Mouse (Mus musculus): ENCODE measurements around the gene Sp2. TPM values are rescaled to one million over a fixed set of nuclear protein-coding genes. Genes with fewer than 3 reads are reported as not detected.

Sp2 gene
- polyA plus RNA-seq, 1 experiment from 2014 or later = 15.0 TPM

- 26% methylated on average over 8 of the region's 8 CpGs for WGBS
- no peaks in the 10 kb centered on the region for H3K9me3 ChIP-seq (ENCODE audit: control insufficient read depth, low read length)
- no peaks in the 10 kb centered on the region for H3K36me3 ChIP-seq (ENCODE audit: control insufficient read depth, insufficient read depth, low read length)
- no peak overlapping the region for H3K4me3 ChIP-seq (ENCODE audit: control insufficient read depth in 1 of 2, insufficient read depth in 1 of 2, low read depth in 1 of 2, low read length in 2 of 2)
- H3K4me1 ChIP-seq (ENCODE audit: control insufficient read depth in 2 of 2, insufficient read depth in 2 of 2, low read length in 2 of 2) = peaks cover 5 to 16% of the 10 kb centered on the region in 2 experiments; a peak in 3 of 4 replicates
- peaks cover 63% of the 10 kb centered on the region for H3K27me3 ChIP-seq (ENCODE audit: control insufficient read depth, insufficient read depth, low read length)
- H3K9ac ChIP-seq (ENCODE audit: low read length) = no peak overlapping the region
- no peak overlapping the region for H3K4me2 ChIP-seq (ENCODE audit: low read length)
- ATAC-seq (ENCODE audit: insufficient number of reproducible peaks, insufficient read depth, low FRiP score, low read depth) = no peak
- H3K27ac ChIP-seq (replicated peaks in 1 of 2; ENCODE audit: control insufficient read depth in 1 of 2, insufficient read depth in 1 of 2, low read depth in 2 of 2, low read length in 2 of 2) = no peak overlapping the region
Measured at GRCm38 (mm10) chr11:96992722-96993311, 10.1 kb upstream of the Sp2 start.

GRCm38 (mm10) chr11:96991501-96991900 is 8.7 kb upstream of the Sp2 start:
- H3K36me3 ChIP-seq (ENCODE audit: control insufficient read depth, insufficient read depth, low read length) = no peaks in the 10 kb centered on the region
- no peaks in the 10 kb centered on the region for H3K9me3 ChIP-seq (ENCODE audit: control insufficient read depth, low read length)
- no peak overlapping the region for H3K27ac ChIP-seq (replicated peaks in 1 of 2; ENCODE audit: control insufficient read depth in 1 of 2, insufficient read depth in 1 of 2, low read depth in 2 of 2, low read length in 2 of 2)
- no peak for ATAC-seq (ENCODE audit: insufficient number of reproducible peaks, insufficient read depth, low FRiP score, low read depth)
- no peak overlapping the region for H3K4me3 ChIP-seq (ENCODE audit: control insufficient read depth in 1 of 2, insufficient read depth in 1 of 2, low read depth in 1 of 2, low read length in 2 of 2)
- peaks cover 61% of the 10 kb centered on the region for H3K27me3 ChIP-seq (ENCODE audit: control insufficient read depth, insufficient read depth, low read length)
- peaks cover 5 to 12% of the 10 kb centered on the region in 2 experiments; a peak in 3 of 4 replicates for H3K4me1 ChIP-seq (ENCODE audit: control insufficient read depth in 2 of 2, insufficient read depth in 2 of 2, low read length in 2 of 2)
- WGBS = 70% methylated on average over 5 of the region's 5 CpGs
- no peak overlapping the region for H3K9ac ChIP-seq (ENCODE audit: low read length)
- no peak overlapping the region for H3K4me2 ChIP-seq (ENCODE audit: low read length)

DNA sequence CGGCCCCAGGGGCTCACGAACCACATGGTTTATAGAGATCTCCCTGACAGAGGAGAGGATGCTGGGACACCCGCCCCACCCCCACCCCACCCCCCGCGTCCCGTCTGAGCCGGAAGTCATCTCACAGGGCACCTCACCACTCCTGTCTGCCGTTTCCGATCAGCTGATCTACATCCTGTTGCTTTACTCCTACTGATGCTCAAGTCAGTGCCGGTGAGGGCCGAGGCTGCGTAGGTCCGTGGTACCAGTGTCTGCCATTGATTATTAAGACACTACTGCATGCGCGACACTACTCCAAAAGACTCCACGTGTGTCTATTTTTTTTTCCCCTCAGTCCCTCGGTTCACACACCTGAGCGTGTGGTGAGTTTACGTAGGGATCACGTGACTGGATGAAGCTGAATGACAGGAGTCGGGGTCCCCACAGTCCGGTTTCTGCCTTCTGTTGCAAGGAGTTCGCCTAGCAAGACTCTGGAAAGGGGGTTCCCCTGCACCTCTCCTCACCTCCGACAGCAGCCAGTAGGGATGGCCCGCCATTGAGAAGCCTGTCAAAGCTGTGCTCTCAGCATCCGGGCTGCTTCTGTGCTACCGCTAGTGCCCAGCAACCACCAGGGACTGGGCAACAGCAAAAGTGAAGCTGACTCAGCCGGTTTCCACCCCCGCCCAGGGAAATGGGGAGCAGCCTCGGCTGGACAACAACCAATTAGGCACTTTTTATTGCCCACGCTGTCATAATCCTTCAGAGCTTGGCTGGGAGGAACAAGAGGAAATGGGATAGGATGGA is 5.3 kb upstream of the Sp2 start:
- peaks cover 66% of the 10 kb centered on the region for H3K27me3 ChIP-seq (ENCODE audit: control insufficient read depth, insufficient read depth, low read length)
- WGBS = 4% methylated on average over 29 of the region's 31 CpGs

DNA sequence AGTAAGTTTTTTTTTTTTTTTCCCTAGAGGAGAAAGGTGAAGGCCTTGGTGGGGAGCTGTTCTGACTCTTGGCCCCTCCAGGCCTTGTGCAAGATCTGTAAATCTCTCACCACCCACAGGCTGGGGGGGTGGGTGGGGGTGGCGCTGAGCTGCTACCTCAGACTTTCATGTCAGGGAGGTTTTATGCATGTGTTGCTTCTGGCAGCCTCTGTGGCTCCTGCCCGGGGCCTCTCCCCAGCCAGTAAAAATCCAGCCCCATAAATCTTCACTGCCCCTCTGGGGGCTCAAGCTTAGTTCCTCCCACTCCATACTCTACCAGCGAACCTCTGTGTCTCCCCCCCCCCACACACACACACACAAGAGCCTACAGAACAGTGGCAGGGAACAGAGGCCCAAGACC is 3.7 kb upstream of the Sp2 start:
- peaks cover 0 to 10% of the 10 kb centered on the region in 2 experiments; a peak in 3 of 4 replicates for H3K4me1 ChIP-seq (ENCODE audit: control insufficient read depth in 2 of 2, insufficient read depth in 2 of 2, low read length in 2 of 2)
- no peaks in the 10 kb centered on the region for H3K36me3 ChIP-seq (ENCODE audit: control insufficient read depth, insufficient read depth, low read length)
- H3K4me3 ChIP-seq (ENCODE audit: control insufficient read depth in 1 of 2, insufficient read depth in 1 of 2, low read depth in 1 of 2, low read length in 2 of 2) = no peak overlapping the region
- H3K27me3 ChIP-seq (ENCODE audit: control insufficient read depth, insufficient read depth, low read length) = peaks cover 66% of the 10 kb centered on the region
- WGBS = 41% methylated on average over 3 of the region's 3 CpGs
- no peak overlapping the region for H3K9ac ChIP-seq (ENCODE audit: low read length)
- H3K4me2 ChIP-seq (ENCODE audit: low read length) = no peak overlapping the region
- no peak for ATAC-seq (ENCODE audit: insufficient number of reproducible peaks, insufficient read depth, low FRiP score, low read depth)
- no peak overlapping the region for H3K27ac ChIP-seq (replicated peaks in 1 of 2; ENCODE audit: control insufficient read depth in 1 of 2, insufficient read depth in 1 of 2, low read depth in 2 of 2, low read length in 2 of 2)
- no peaks in the 10 kb centered on the region for H3K9me3 ChIP-seq (ENCODE audit: control insufficient read depth, low read length)

More for the DNA sequence above, 5.3 kb upstream of the Sp2 start:
- no peaks in the 10 kb centered on the region for H3K9me3 ChIP-seq (ENCODE audit: control insufficient read depth, low read length)
- H3K4me3 ChIP-seq (ENCODE audit: control insufficient read depth in 1 of 2, insufficient read depth in 1 of 2, low read depth in 1 of 2, low read length in 2 of 2) = peak overlapping the region in 1 of 2 experiments; percentile 16; a peak in 2 of 4 replicates
- peak overlapping the region; percentile 57 for H3K4me2 ChIP-seq (ENCODE audit: low read length)
- peaks cover 2 to 10% of the 10 kb centered on the region in 2 experiments; a peak in 3 of 4 replicates for H3K4me1 ChIP-seq (ENCODE audit: control insufficient read depth in 2 of 2, insufficient read depth in 2 of 2, low read length in 2 of 2)
- H3K9ac ChIP-seq (ENCODE audit: low read length) = no peak overlapping the region
- no peaks in the 10 kb centered on the region for H3K36me3 ChIP-seq (ENCODE audit: control insufficient read depth, insufficient read depth, low read length)
- no peak overlapping the region for H3K27ac ChIP-seq (replicated peaks in 1 of 2; ENCODE audit: control insufficient read depth in 1 of 2, insufficient read depth in 1 of 2, low read depth in 2 of 2, low read length in 2 of 2)
- ATAC-seq (ENCODE audit: insufficient number of reproducible peaks, insufficient read depth, low FRiP score, low read depth) = no peak

GRCm38 (mm10) chr11:96984903-96985302 is 2.1 kb upstream of the Sp2 start:
- no peaks in the 10 kb centered on the region for H3K36me3 ChIP-seq (ENCODE audit: control insufficient read depth, insufficient read depth, low read length)
- H3K4me1 ChIP-seq (ENCODE audit: control insufficient read depth in 2 of 2, insufficient read depth in 2 of 2, low read length in 2 of 2) = peaks cover 0 to 10% of the 10 kb centered on the region in 2 experiments; a peak in 3 of 4 replicates
- H3K9me3 ChIP-seq (ENCODE audit: control insufficient read depth, low read length) = no peaks in the 10 kb centered on the region
- no peak overlapping the region for H3K9ac ChIP-seq (ENCODE audit: low read length)
- ATAC-seq (ENCODE audit: insufficient number of reproducible peaks, insufficient read depth, low FRiP score, low read depth) = no peak
- no peak overlapping the region for H3K27ac ChIP-seq (replicated peaks in 1 of 2; ENCODE audit: control insufficient read depth in 1 of 2, insufficient read depth in 1 of 2, low read depth in 2 of 2, low read length in 2 of 2)
- 18% methylated on average over 4 of the region's 4 CpGs for WGBS
- H3K4me2 ChIP-seq (ENCODE audit: low read length) = no peak overlapping the region
- H3K27me3 ChIP-seq (ENCODE audit: control insufficient read depth, insufficient read depth, low read length) = peaks cover 62% of the 10 kb centered on the region
- H3K4me3 ChIP-seq (ENCODE audit: control insufficient read depth in 1 of 2, insufficient read depth in 1 of 2, low read depth in 1 of 2, low read length in 2 of 2) = no peak overlapping the region

- H3K4me3 ChIP-seq (ENCODE audit: control insufficient read depth in 1 of 2, insufficient read depth in 1 of 2, low read depth in 1 of 2, low read length in 2 of 2) = no peak overlapping the region
- H3K9ac ChIP-seq (ENCODE audit: low read length) = no peak overlapping the region
- ATAC-seq (ENCODE audit: insufficient number of reproducible peaks, insufficient read depth, low FRiP score, low read depth) = no peak
- no peak overlapping the region for H3K4me2 ChIP-seq (ENCODE audit: low read length)
- peaks cover 3 to 5% of the 10 kb centered on the region in 2 experiments; a peak in 3 of 4 replicates for H3K4me1 ChIP-seq (ENCODE audit: control insufficient read depth in 2 of 2, insufficient read depth in 2 of 2, low read length in 2 of 2)
- H3K27me3 ChIP-seq (ENCODE audit: control insufficient read depth, insufficient read depth, low read length) = peaks cover 40% of the 10 kb centered on the region
- no peaks in the 10 kb centered on the region for H3K9me3 ChIP-seq (ENCODE audit: control insufficient read depth, low read length)
- 3% methylated on average over 7 of the region's 7 CpGs for WGBS
- no peak overlapping the region for H3K27ac ChIP-seq (replicated peaks in 1 of 2; ENCODE audit: control insufficient read depth in 1 of 2, insufficient read depth in 1 of 2, low read depth in 2 of 2, low read length in 2 of 2)
- H3K36me3 ChIP-seq (ENCODE audit: control insufficient read depth, insufficient read depth, low read length) = no peaks in the 10 kb centered on the region
Measured at GRCm38 (mm10) chr11:96982355-96982754, 404 bp downstream of the Sp2 start.

DNA sequence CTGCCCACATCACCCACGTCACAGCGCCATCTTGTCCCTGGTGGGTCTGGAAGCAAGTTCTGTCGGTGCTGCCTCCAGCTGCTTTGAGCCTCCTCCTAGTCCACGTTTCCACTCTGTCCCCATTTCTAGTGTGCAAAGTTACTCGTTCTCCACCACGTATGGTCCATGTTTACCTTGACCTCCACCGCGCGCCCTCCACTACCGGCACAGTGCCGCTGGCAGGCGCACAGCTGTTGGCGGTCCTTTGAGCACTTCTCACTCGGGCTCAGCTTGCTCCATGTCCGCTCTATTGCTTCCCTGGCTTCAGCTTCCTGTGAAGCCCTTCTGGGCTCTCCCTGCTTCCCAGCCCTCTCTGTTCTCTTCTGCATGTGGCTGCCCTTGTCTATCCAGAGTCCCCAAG is 1.3 kb downstream of the Sp2 start:
- Histone ChIP-seq H3K27me3 (ENCODE audit: control insufficient read depth, insufficient read depth, low read length) (peaks cover 34% of the 10 kb centered on the region), H3K9ac (ENCODE audit: low read length) (no peak overlapping the region)

More for the DNA sequence above, 1.3 kb downstream of the Sp2 start:
- H3K4me2 ChIP-seq (ENCODE audit: low read length) = no peak overlapping the region
- ATAC-seq (ENCODE audit: insufficient number of reproducible peaks, insufficient read depth, low FRiP score, low read depth) = no peak
- peaks cover 3 to 6% of the 10 kb centered on the region in 2 experiments for H3K4me1 ChIP-seq (ENCODE audit: control insufficient read depth in 2 of 2, insufficient read depth in 2 of 2, low read length in 2 of 2)
- H3K36me3 ChIP-seq (ENCODE audit: control insufficient read depth, insufficient read depth, low read length) = no peaks in the 10 kb centered on the region
- H3K4me3 ChIP-seq (ENCODE audit: control insufficient read depth in 1 of 2, insufficient read depth in 1 of 2, low read depth in 1 of 2, low read length in 2 of 2) = no peak overlapping the region
- H3K27ac ChIP-seq (replicated peaks in 1 of 2; ENCODE audit: control insufficient read depth in 1 of 2, insufficient read depth in 1 of 2, low read depth in 2 of 2, low read length in 2 of 2) = no peak overlapping the region
- 55% methylated on average over 15 of the region's 15 CpGs for WGBS
- H3K9me3 ChIP-seq (ENCODE audit: control insufficient read depth, low read length) = no peaks in the 10 kb centered on the region
